Mouse (Mus musculus) C2C12 (cell line): ENCODE data around the gene Cacnb4. TPM values are rescaled to one million over a fixed set of nuclear protein-coding genes. Genes with fewer than 3 reads are reported as not detected.
A peak's percentile ranks its signal among the peaks of the same experiment; 100 is the strongest.

Source experiments
- H3K27me3 ChIP-seq: one replicate; pipeline ENCODE4 v1.6.1; 2011; ENCODE audit not compliant: control insufficient read depth, insufficient read depth, insufficient read length
- H3K36me3 ChIP-seq: one replicate; pipeline ENCODE4 v1.6.1; 2011; ENCODE audit not compliant: control insufficient read depth, insufficient read depth
- H3K4me3 ChIP-seq: one replicate; pipeline ENCODE4 v1.5.1; 2011; ENCODE audit warnings: mild to moderate bottlenecking, control low read depth; ENCODE audit not compliant: poor library complexity, insufficient read depth, severe bottlenecking
- H3K79me2 ChIP-seq: one replicate; pipeline ENCODE4 v1.6.1; 2011; ENCODE audit not compliant: control insufficient read depth, insufficient read depth
- H3K79me3 ChIP-seq: one replicate; pipeline ENCODE4 v1.6.1; 2011; ENCODE audit warnings: low read depth, control low read depth
- H3ac ChIP-seq: one replicate; pipeline ENCODE3; 2011; ENCODE audit warnings: low read depth; ENCODE audit not compliant: control insufficient read depth, insufficient read length
- CEBPB ChIP-seq: IDR thresholded peaks from one replicate; pipeline ENCODE4 v1.6.1; 2011; ENCODE audit warnings: low read depth, mild to moderate bottlenecking, control low read depth, moderate library complexity
- CTCF ChIP-seq: IDR thresholded peaks from one replicate; pipeline ENCODE4 v1.5.1; 2011; ENCODE audit not compliant: control insufficient read depth, insufficient read depth, insufficient read length
- FOSL1 ChIP-seq: IDR thresholded peaks from one replicate; pipeline ENCODE4 v1.8.0; 2011; ENCODE audit warnings: mild to moderate bottlenecking, low read length; ENCODE audit not compliant: poor library complexity, insufficient read depth, severe bottlenecking
- MAX ChIP-seq: IDR thresholded peaks from one replicate; pipeline ENCODE4 v1.6.1; 2011; ENCODE audit warnings: mild to moderate bottlenecking, control low read depth
- MYOD1 ChIP-seq: IDR thresholded peaks from one replicate; pipeline ENCODE4 v1.6.1; 2011; ENCODE audit warnings: low read depth; ENCODE audit not compliant: control insufficient read depth, insufficient read length
- MYOG ChIP-seq: IDR thresholded peaks from one replicate; pipeline ENCODE4 v1.6.1; 2011; ENCODE audit not compliant: control insufficient read depth, insufficient read length; ENCODE audit errors: extremely low read depth
- USF1 ChIP-seq: IDR thresholded peaks from one replicate; pipeline ENCODE4 v1.6.1; 2011; ENCODE audit warnings: low read depth, mild to moderate bottlenecking, control low read depth, moderate library complexity
- polyA plus RNA-seq: library from polyadenylated mRNA; unstranded; fragments of >200 nt; fragmentation: generic; extraction: Trizol; gene quantifications from one replicate; pipeline ENCODE4 v1.2.1, GENCODE M21; 2012; ENCODE audit warnings: missing spikeins

The Cacnb4 gene
- polyA plus RNA-seq, 1 experiment: 0.01 TPM

DNA sequence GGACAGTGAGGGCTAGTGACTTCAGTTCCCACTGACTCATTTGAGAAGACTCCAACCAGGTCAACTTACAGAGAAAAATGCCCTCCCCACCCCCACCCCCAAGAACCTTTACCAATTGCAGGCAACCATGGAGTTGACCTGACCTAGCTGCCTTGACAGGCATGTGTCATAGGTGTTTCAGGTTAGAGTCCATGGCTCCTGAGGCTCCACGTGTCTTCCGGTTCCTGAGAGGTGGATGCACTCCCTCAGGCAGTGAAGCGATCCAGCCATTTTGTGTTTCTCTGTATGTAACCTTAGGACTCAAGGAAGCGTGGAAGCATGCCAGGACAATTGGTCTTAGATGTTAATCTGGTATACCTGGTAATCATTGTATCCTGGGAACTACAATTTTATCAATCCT is 238.2 kb downstream of the Cacnb4 start:
- Histone ChIP-seq H3K36me3 (no peaks in the 10 kb centered on the region), H3ac (no peak overlapping the region), H3K79me3 (no peaks in the 10 kb centered on the region), H3K27me3 (no peaks in the 10 kb centered on the region), H3K79me2 (no peaks in the 10 kb centered on the region), H3K4me3 (no peak overlapping the region)
- TF ChIP-seq CEBPB: no peak
- TF ChIP-seq MAX: no peak
- no peak for TF ChIP-seq CTCF
- TF ChIP-seq MYOG: no peak
- no peak for TF ChIP-seq FOSL1
- TF ChIP-seq USF1: no peak
- no peak for TF ChIP-seq MYOD1

DNA sequence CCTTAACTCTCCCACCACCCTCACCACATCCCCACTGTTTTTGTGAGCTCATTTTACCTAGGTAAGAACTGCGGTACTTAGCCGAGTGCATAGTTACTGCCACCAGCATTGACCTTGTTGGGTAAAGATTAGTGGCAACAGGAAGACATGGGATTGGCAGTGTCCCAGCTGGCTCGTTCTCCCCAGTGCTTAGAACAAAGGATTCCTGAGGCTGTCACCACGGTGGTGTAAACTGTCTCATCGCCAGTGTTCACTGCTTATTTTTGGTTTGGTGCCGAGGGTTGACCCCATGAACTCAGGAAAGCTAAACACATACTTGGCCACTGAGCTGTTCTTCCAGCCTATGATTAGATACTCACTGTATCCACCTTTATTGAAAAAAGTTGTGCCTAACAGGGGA is 238.6 kb downstream of the Cacnb4 start:
- Histone ChIP-seq H3ac (no peak overlapping the region), H3K27me3 (no peaks in the 10 kb centered on the region), H3K79me2 (no peaks in the 10 kb centered on the region), H3K4me3 (no peak overlapping the region), H3K79me3 (no peaks in the 10 kb centered on the region), H3K36me3 (no peaks in the 10 kb centered on the region)
- TF ChIP-seq CEBPB (no peak), USF1 (no peak), FOSL1 (peak; percentile 12)

DNA sequence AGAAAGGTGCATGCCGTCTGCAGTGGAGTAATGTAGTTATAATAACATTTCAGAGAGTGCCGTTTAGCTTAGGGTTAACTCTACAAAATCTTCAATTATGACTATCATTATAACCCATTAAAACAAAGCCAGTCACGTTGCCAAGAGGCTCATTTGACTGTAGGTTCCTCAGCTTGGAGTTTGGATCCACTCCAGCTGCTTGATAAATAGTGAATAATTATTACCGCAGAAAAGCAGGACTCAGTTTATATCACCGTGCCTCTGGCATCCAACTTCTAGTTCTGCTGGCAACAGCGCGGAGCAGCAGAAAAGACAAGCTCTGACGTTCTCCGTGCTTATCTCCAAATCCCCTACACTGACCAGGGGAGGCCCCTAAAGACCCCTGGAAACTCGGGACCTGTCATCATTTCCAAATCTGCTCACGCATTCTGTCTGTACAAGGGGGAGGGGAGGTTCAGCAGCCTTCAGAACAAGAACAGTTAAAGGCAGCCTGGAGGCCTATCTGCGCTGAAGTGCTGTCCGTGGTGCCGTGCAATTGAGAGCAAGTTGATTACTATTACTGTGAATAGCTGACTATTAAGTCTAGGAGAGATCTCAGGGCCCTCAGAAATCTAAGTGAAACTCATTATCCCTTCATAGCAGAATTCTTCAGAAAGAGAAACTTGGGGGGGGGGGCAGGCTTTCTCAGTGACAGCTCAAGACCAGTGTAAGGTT is 240.6 kb downstream of the Cacnb4 start:
- Histone ChIP-seq H3K79me2 (no peaks in the 10 kb centered on the region), H3K27me3 (no peaks in the 10 kb centered on the region), H3K4me3 (no peak overlapping the region), H3K79me3 (no peaks in the 10 kb centered on the region), H3K36me3 (no peaks in the 10 kb centered on the region), H3ac (no peak overlapping the region)
- TF ChIP-seq CEBPB (no peak), USF1 (no peak), MYOG (no peak), FOSL1 (no peak), CTCF (no peak), MAX (no peak), MYOD1 (no peak)

DNA sequence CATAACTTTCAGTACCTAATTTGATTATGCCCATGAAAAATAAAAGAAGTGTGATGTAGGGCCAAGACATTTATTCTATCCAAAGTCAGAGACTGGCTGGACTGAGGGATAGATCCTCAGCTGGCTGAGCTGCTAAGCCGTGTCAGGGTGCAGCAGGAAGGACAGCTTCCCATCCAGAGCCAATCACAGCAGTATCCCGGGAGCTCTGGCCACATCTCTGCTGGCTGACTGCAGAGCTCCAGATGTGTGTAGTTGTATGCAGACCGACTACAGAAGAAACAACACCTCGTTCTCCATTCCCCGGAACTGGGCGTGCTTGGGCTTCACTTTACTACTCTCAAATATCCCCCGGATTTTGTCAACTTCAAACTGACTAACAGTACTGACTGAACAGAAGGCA is 243.3 kb downstream of the Cacnb4 start:
- Histone ChIP-seq H3K36me3 (no peaks in the 10 kb centered on the region), H3K79me3 (no peaks in the 10 kb centered on the region), H3K79me2 (no peaks in the 10 kb centered on the region), H3K4me3 (no peak overlapping the region), H3ac (no peak overlapping the region), H3K27me3 (no peaks in the 10 kb centered on the region)
- no peak for TF ChIP-seq MYOD1
- TF ChIP-seq MAX: no peak
- no peak for TF ChIP-seq CEBPB
- no peak for TF ChIP-seq FOSL1
- no peak for TF ChIP-seq CTCF
- no peak for TF ChIP-seq USF1
- no peak for TF ChIP-seq MYOG

DNA sequence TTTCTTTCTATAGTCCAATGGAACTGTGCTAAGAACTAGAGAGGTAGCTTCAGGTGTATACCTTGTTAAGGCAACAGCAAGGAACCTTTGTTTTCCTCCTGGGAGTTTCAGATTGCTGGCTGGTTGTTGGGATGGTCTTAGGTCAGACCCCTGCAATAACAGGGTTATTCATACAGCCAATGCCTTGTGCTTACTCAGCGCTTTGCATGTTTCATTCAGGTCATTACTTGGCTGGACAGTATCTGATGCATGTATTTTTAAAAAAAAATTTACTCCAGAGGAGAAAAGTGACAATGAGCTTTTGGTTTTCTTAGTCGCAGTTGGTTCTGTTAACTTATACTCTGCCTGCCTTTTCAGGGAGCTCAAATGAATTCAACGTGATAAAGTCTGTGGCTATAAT is 249.2 kb downstream of the Cacnb4 start:
- Histone ChIP-seq H3K27me3 (no peaks in the 10 kb centered on the region), H3K36me3 (no peaks in the 10 kb centered on the region), H3K79me2 (peaks cover 23% of the 10 kb centered on the region), H3K79me3 (peaks cover 22% of the 10 kb centered on the region), H3K4me3 (no peak overlapping the region), H3ac (no peak overlapping the region)
- TF ChIP-seq MYOD1 (no peak), CTCF (no peak), FOSL1 (no peak), CEBPB (no peak)

- peaks cover 37% of the 10 kb centered on the region for H3K79me2 ChIP-seq
- TF ChIP-seq CEBPB (no peak), FOSL1 (no peak), USF1 (no peak), MYOD1 (no peak), MAX (no peak), MYOG (no peak)
- H3ac ChIP-seq: no peak overlapping the region
- H3K36me3 ChIP-seq: peaks cover 3% of the 10 kb centered on the region
- no peaks in the 10 kb centered on the region for H3K27me3 ChIP-seq
- H3K79me3 ChIP-seq: peaks cover 35% of the 10 kb centered on the region
- no peak overlapping the region for H3K4me3 ChIP-seq
Measured at GRCm38 (mm10) chr2:52426041-52426440, 250.6 kb downstream of the Cacnb4 start.
